Mouse (Mus musculus): ENCODE measurements at regions not wholly inside any gene's neighbourhood (a gene's known extent, or its start where the extent isn't known, plus 50 kb on each side); places are given as distances from the start of the nearest gene placed in this dataset.
"Not testable (repeated sequence)": the region's sequence is repeated elsewhere in the genome, so short reads cannot be mapped to it uniquely, and the experiment has no call there.

- intact Hi-C loops (cut with DNase I; ENCODE audit: low total_unique reads); DNase-seq: not testable (repeated sequence)
These were observed 185.8 kb upstream of the Zfp386 start for GRCm38 (mm10) chr12:115861759-115862158.

- DNase-seq; intact Hi-C loops (cut with DNase I; ENCODE audit: low total_unique reads): not testable (repeated sequence)
These were observed 182.3 kb upstream of the Zfp386 start for GRCm38 (mm10) chr12:115865059-115865756.

- intact Hi-C loops (cut with DNase I; ENCODE audit: low total_unique reads) = not testable (repeated sequence)
These were observed 178.9 kb upstream of the Zfp386 start for GRCm38 (mm10) chr12:115868631-115869030.

GRCm38 (mm10) chr12:115872451-115872850, 175.1 kb upstream of the Zfp386 start:
- DNase-seq; intact Hi-C loops (cut with DNase I; ENCODE audit: low total_unique reads): not testable (repeated sequence)

More at GRCm38 (mm10) chr12:115868631-115869030, 178.9 kb upstream of the Zfp386 start:
- not testable (repeated sequence) for DNase-seq

GRCm38 (mm10) chr12:115873976-115874375, 173.5 kb upstream of the Zfp386 start:
- intact Hi-C loops (cut with DNase I; ENCODE audit: low total_unique reads); DNase-seq: not testable (repeated sequence)

GRCm38 (mm10) chr12:115883719-115884118, 163.8 kb upstream of the Zfp386 start:
- DNase-seq = no peak
- intact Hi-C loops (cut with DNase I; ENCODE audit: low total_unique reads) = no loop called here

- DNase-seq = no peak
- intact Hi-C loops (cut with DNase I; ENCODE audit: low total_unique reads) = no loop called here
These were observed 159.5 kb upstream of the Zfp386 start for GRCm38 (mm10) chr12:115887976-115888375.

- intact Hi-C loops (cut with DNase I; ENCODE audit: low total_unique reads) = not testable (repeated sequence)
- DNase-seq = peak; percentile 4
These were observed 154.9 kb upstream of the Zfp386 start for GRCm38 (mm10) chr12:115892656-115893055.

- intact Hi-C loops (cut with DNase I; ENCODE audit: low total_unique reads); DNase-seq: not testable (repeated sequence)
These were observed 135.3 kb upstream of the Zfp386 start for GRCm38 (mm10) chr12:115912226-115912625.

GRCm38 (mm10) chr12:115915420-115915819, 132.1 kb upstream of the Zfp386 start:
- intact Hi-C loops (cut with DNase I; ENCODE audit: low total_unique reads); DNase-seq: not testable (repeated sequence)

GRCm38 (mm10) chr12:115920119-115920518, 127.4 kb upstream of the Zfp386 start:
- DNase-seq; intact Hi-C loops (cut with DNase I; ENCODE audit: low total_unique reads): not testable (repeated sequence)

- DNase-seq; intact Hi-C loops (cut with DNase I; ENCODE audit: low total_unique reads): not testable (repeated sequence)
These were observed 123.5 kb upstream of the Zfp386 start for GRCm38 (mm10) chr12:115923999-115924398.

GRCm38 (mm10) chr12:115925542-115925941, 122.0 kb upstream of the Zfp386 start:
- intact Hi-C loops (cut with DNase I; ENCODE audit: low total_unique reads); DNase-seq: not testable (repeated sequence)

GRCm38 (mm10) chr12:115952325-115952724, 95.2 kb upstream of the Zfp386 start:
- intact Hi-C loops (cut with DNase I; ENCODE audit: low total_unique reads); DNase-seq: not testable (repeated sequence)

GRCm38 (mm10) chr12:115955477-115956177, 91.9 kb upstream of the Zfp386 start:
- intact Hi-C loops (cut with DNase I; ENCODE audit: low total_unique reads); DNase-seq: not testable (repeated sequence)

GRCm38 (mm10) chr12:115963701-115964100, 83.8 kb upstream of the Zfp386 start:
- intact Hi-C loops (cut with DNase I; ENCODE audit: low total_unique reads); DNase-seq: not testable (repeated sequence)

- intact Hi-C loops (cut with DNase I; ENCODE audit: low total_unique reads); DNase-seq: not testable (repeated sequence)
These were observed 80.0 kb upstream of the Zfp386 start for GRCm38 (mm10) chr12:115967522-115967921.
